Comparison of ENCODE assay signal across 28 mouse cellular contexts in the genomic region with DNA sequence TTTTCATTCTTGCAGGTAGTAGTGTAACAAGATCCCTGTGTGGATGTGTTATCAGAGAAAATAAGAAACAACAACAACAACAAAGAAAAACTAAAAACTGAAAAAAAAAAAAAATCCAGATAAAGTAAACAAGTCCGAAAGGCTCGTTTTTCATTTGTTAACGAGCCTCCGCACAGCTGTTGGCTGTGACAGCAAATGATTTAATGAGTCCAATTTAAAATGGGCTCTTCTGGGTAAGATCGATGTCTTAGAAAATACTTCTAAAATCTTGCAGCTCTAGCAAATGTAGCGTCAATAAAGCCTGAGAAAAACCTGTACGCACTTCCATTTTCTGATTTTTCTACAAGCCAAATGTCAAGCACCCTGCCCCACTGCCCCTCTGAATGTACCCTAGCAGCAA.
DNase-seq lines count a peak whose midpoint lies in the region; ATAC-seq and TF ChIP-seq lines count a peak whose summit lies in the region.
"Had no signal": no experiment of that assay in that cellular context is flagged by ENCODE, and none has a peak within 500 bp of the region (broad histone marks: within the 10 kb centered on the region; RNA-seq: fewer than 3 reads in every experiment).

No protein-coding gene starts in this region.

- intact Hi-C loops in left cerebral cortex, adult 2 months (cut with DNase I), result no loop called here

- H3K36me3 ChIP-seq in kidney, embryonic 14.5 days (ENCODE audit: control insufficient read depth, insufficient read depth, low read length), result no peaks in the 10 kb centered on the region
- H3K36me3 ChIP-seq in kidney, embryonic 16.5 days (ENCODE audit: insufficient read depth, low read length), result no peaks in the 10 kb centered on the region
- H3K36me3 ChIP-seq: embryonic facial prominence, embryonic 13.5 days; embryonic facial prominence, embryonic 15.5 days; forebrain, embryonic 10.5 days; forebrain, embryonic 12.5 days; G1E had no signal

- 0 out of 2 replicates have a peak, but pooled peaks have one; percentile 66 for ATAC-seq in kidney, embryonic 14.5 days (ENCODE audit: low FRiP score, low TSS enrichment)
- ATAC-seq in kidney, embryonic 16.5 days (ENCODE audit: low FRiP score, low TSS enrichment), result peak; percentile 61; the same call in 1 of the 2 replicates
- ATAC-seq: activated CD4-positive, CD25-positive, alpha-beta regulatory T cell, adult 4 months; forebrain, embryonic 14.5 days; forebrain, embryonic 16.5 days; Patski had no signal

- no peak for TF ChIP-seq CTCF in brain, embryonic 14.5 days (IDR thresholded peaks at IDR 0.05; ENCODE audit: borderline replicate concordance, extremely low read depth, insufficient read depth, insufficient read length)
- no peak for TF ChIP-seq CTCF in left cerebral cortex, adult 2 months (IDR thresholded peaks at IDR 0.05)

- no peaks in the 10 kb centered on the region for H3K9me3 ChIP-seq in kidney, embryonic 14.5 days (ENCODE audit: control insufficient read depth, low read length)
- H3K9me3 ChIP-seq in kidney, embryonic 16.5 days (ENCODE audit: low read length), result no peaks in the 10 kb centered on the region
- H3K9me3 ChIP-seq: embryonic facial prominence, embryonic 13.5 days; embryonic facial prominence, embryonic 15.5 days; forebrain, embryonic 10.5 days; forebrain, embryonic 12.5 days had no signal

- DNase-seq in kidney, postnatal 36 days, result no peak
- DNase-seq in kidney, postnatal 10 days, result no peak
- DNase-seq in brain, embryonic 14.5 days (ENCODE audit: low read depth), result peak; percentile 17
- DNase-seq in forelimb bud, embryonic 11.5 days (ENCODE audit: low read depth, low spot score), result peak; percentile 6
- no peak for DNase-seq in left cerebral cortex, adult 2 months (ENCODE audit: extremely low spot score in 1 of 2, low spot score in 2 of 2)
- DNase-seq: adrenal gland, adult 8-10 months; adrenal gland, postnatal 14 days; adrenal gland, postnatal 36 days; cerebellum, adult 11 months; cerebellum, adult 18-20 months; cerebellum, adult 8-10 months; cerebellum, adult 9-11 months; cerebellum, postnatal 14 days; cerebellum, postnatal 36 days; embryo, embryonic 11 days had no signal

- no peak overlapping the region for H3K4me3 ChIP-seq in kidney, embryonic 14.5 days (ENCODE audit: low read length)
- H3K4me3 ChIP-seq in kidney, embryonic 16.5 days (ENCODE audit: low read length), result no peak overlapping the region
- H3K4me3 ChIP-seq in left cerebral cortex, adult 2 months, result no peak overlapping the region
- H3K4me3 ChIP-seq: embryonic facial prominence, embryonic 13.5 days; embryonic facial prominence, embryonic 15.5 days; erythroblast, embryonic 14.5 days; forebrain, embryonic 10.5 days; forebrain, embryonic 12.5 days had no signal

- no peak overlapping the region for H3K9ac ChIP-seq in kidney, embryonic 14.5 days (ENCODE audit: low read depth, low read length)
- no peak overlapping the region for H3K9ac ChIP-seq in kidney, embryonic 16.5 days (replicated peaks; ENCODE audit: low read length)
- H3K9ac ChIP-seq: embryonic facial prominence, embryonic 13.5 days; embryonic facial prominence, embryonic 15.5 days; forebrain, embryonic 12.5 days had no signal

- no peaks in the 10 kb centered on the region for H3K4me1 ChIP-seq in kidney, embryonic 14.5 days (ENCODE audit: control insufficient read depth, insufficient read depth, low read length)
- 0 out of 2 replicates have a peak, but pooled peaks cover 4% of the 10 kb centered on the region for H3K4me1 ChIP-seq in kidney, embryonic 16.5 days (ENCODE audit: insufficient read depth, low read length)
- H3K4me1 ChIP-seq: embryonic facial prominence, embryonic 15.5 days had no signal

- H3K4me2 ChIP-seq in kidney, embryonic 14.5 days (replicated peaks; ENCODE audit: low read depth, low read length), result 0 out of 2 replicates have a peak overlapping the region, but pooled peaks have one; percentile 1
- no peak overlapping the region; the same call in 1 of the 2 replicates for H3K4me2 ChIP-seq in kidney, embryonic 16.5 days (replicated peaks; ENCODE audit: low read depth, low read length)
- H3K4me2 ChIP-seq: embryonic facial prominence, embryonic 13.5 days; embryonic facial prominence, embryonic 15.5 days; forebrain, embryonic 12.5 days had no signal

- H3K27ac ChIP-seq in kidney, embryonic 14.5 days (ENCODE audit: low read depth, low read length), result no peak overlapping the region
- H3K27ac ChIP-seq in kidney, embryonic 16.5 days (ENCODE audit: low read length), result no peak overlapping the region
- H3K27ac ChIP-seq in left cerebral cortex, adult 2 months, result no peak overlapping the region
- H3K27ac ChIP-seq: embryonic facial prominence, embryonic 13.5 days; embryonic facial prominence, embryonic 15.5 days; forebrain, embryonic 10.5 days; forebrain, embryonic 12.5 days had no signal

- H3K27me3 ChIP-seq in kidney, embryonic 14.5 days (ENCODE audit: control insufficient read depth, insufficient read depth, low read length), result no peaks in the 10 kb centered on the region
- no peaks in the 10 kb centered on the region for H3K27me3 ChIP-seq in kidney, embryonic 16.5 days (ENCODE audit: insufficient read depth, low read length)
- H3K27me3 ChIP-seq: CH12.LX; embryonic facial prominence, embryonic 13.5 days; embryonic facial prominence, embryonic 15.5 days; forebrain, embryonic 12.5 days; Patski had no signal

- no peak for TF ChIP-seq POLR2A in brain, embryonic 14.5 days (IDR thresholded peaks at IDR 0.05; ENCODE audit: borderline replicate concordance, extremely low read depth, insufficient read depth, insufficient read length, poor library complexity, severe bottlenecking)

- whole genome bisulfite sequencing in kidney, embryonic 14.5 days, result 16% methylated on average over 7 of the region's 7 CpGs
- WGBS in kidney, embryonic 16.5 days, result 21% methylated on average over 7 of the region's 7 CpGs

Comparison
In these comparisons a context has a peak if more than half of its experiments do, and no peak if none do; other contexts are left out.
1. DNase-seq: peak in brain, embryonic 14.5 days (single experiment) and forelimb bud, embryonic 11.5 days (single experiment); none in kidney, postnatal 36 days (0 of 2), kidney, postnatal 10 days (single experiment) and left cerebral cortex, adult 2 months (0 of 2).